Mouse (Mus musculus) spleen, adult 2 months (tissue): Measurements from ENCODE around the gene Rpia.

Experiments
- CTCF ChIP-seq: fragments of 200-500 bp; IDR thresholded peaks from 2 replicates; pipeline ENCODE4 v1.5.1; 2011; ENCODE audit warnings: mild to moderate bottlenecking, inconsistent platforms; ENCODE audit not compliant: insufficient read depth, insufficient read length, insufficient replicate concordance; ENCODE audit errors: extremely low read depth
- POLR2A ChIP-seq: fragments of 200-500 bp; IDR thresholded peaks from 2 replicates; pipeline ENCODE4 v1.6.1; 2011; ENCODE audit warnings: low read depth, low read length, inconsistent platforms

DNA sequence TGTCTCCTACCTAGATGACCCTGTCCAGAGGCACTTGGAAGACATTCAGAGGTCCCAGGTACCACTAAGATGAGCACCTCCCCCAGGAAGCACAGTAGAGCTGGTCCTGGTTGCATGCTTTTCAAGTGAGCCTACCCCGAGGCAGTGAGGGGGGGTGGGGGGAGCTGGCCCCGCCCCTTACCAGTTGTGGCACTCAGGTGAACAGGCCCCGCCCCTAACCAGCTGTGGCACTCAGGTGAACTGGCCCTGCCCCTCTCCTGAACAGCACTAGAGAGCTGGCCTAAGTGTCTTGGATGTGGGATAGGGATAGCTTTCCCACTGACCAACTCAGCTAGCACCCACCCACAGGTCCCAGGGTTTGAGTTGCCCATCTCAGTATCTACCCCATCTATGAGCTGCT, 46.5 kb upstream of the Rpia start:
- TF ChIP-seq POLR2A (no peak), CTCF (no peak)
